Mouse (Mus musculus) heart, adult 2 months (tissue): Measurements from ENCODE around the gene Cd164. TPM values are rescaled to one million over a fixed set of nuclear protein-coding genes. Genes with fewer than 3 reads are reported as not detected.
A peak's percentile ranks its signal among the peaks of the same experiment; 100 is the strongest.
"Not testable (repeated sequence)": the region's sequence is repeated elsewhere in the genome, so short reads cannot be mapped to it uniquely, and the experiment has no call there.

ENCODE experiments used
- DNase-seq, 2 experiments: peaks; one replicate each; pipeline ENCODE4 v3.0.0; 2021
- H3K27ac ChIP-seq: fragments of 200-600 bp; 2 replicates; pipeline ENCODE4 v1.8.1; 2022
- H3K27me3 ChIP-seq: fragments of 200-500 bp; 2 replicates; pipeline ENCODE4 v1.6.1; 2012; ENCODE audit warnings: mild to moderate bottlenecking, low read length, inconsistent platforms, mixed read lengths; ENCODE audit not compliant: control insufficient read depth, insufficient read depth
- H3K36me3 ChIP-seq: fragments of 200-500 bp; 2 replicates; pipeline ENCODE4 v1.6.1; 2012; ENCODE audit warnings: low read length, inconsistent platforms; ENCODE audit not compliant: control insufficient read depth, insufficient read depth
- H3K4me1 ChIP-seq: fragments of 200-500 bp; 2 replicates; pipeline ENCODE4 v1.6.1; 2011; ENCODE audit warnings: low read length; ENCODE audit not compliant: control insufficient read depth, insufficient read depth
- H3K4me3 ChIP-seq: fragments of 200-600 bp; 2 replicates; pipeline ENCODE4 v1.8.1; 2022
- H3K79me2 ChIP-seq: fragments of 200-500 bp; replicated peaks from 2 replicates; pipeline ENCODE4 v1.6.1; 2012; ENCODE audit warnings: mild to moderate bottlenecking, inconsistent platforms, low read length, moderate library complexity, mixed read lengths; ENCODE audit not compliant: control insufficient read depth, insufficient read depth
- H3K9ac ChIP-seq: fragments of 200-500 bp; 2 replicates; pipeline ENCODE4 v1.6.1; 2012; ENCODE audit warnings: low read depth, mild to moderate bottlenecking, control low read depth, inconsistent platforms, low read length, mixed read lengths
- CTCF ChIP-seq: fragments of 200-600 bp; IDR thresholded peaks from 2 replicates; pipeline ENCODE4 v1.8.1; 2022; ENCODE audit warnings: antibody characterized with exemption, mild to moderate bottlenecking, moderate library complexity
- EP300 ChIP-seq: fragments of 200-500 bp; IDR thresholded peaks from 2 replicates; pipeline ENCODE4 v1.6.1; 2011; ENCODE audit warnings: low read depth, low read length, control low read depth; ENCODE audit not compliant: insufficient read depth
- POLR2A ChIP-seq: fragments of 200-500 bp; IDR thresholded peaks from 2 replicates; pipeline ENCODE4 v1.6.1; 2011; ENCODE audit warnings: mild to moderate bottlenecking, low read depth, low read length, control low read depth; ENCODE audit not compliant: insufficient read depth
- WGBS: fragments of 180-500 bp; shearing (Covaris S2); methylation state at CpG from one replicate; pipeline ENCODE4 v1.1.7; 2018; 5-methylcytosine and 5-hydroxymethylcytosine counted together
- intact Hi-C: fragments of 180-260 bp; cut with DNase I; formaldehyde crosslinking; loops from one replicate; pipeline ENCODE4 v1.15.1; 2025
- polyA plus RNA-seq: library from polyadenylated mRNA; depleted of rRNA; stranded (reverse); fragments of >200 nt; gene quantifications from 2 replicates; pipeline ENCODE4 v1.2.3, GENCODE M21; 2012
- total RNA-seq, 2 experiments: library from RNA; stranded (reverse); gene quantifications; 2 replicates each; pipeline ENCODE4 v1.2.3; 2021

The Cd164 gene
- total and polyA plus RNA-seq, 3 experiments: 131 to 151 (median 137) TPM

GRCm38 (mm10) chr10:41505446-41505845, 13.8 kb upstream of the Cd164 start:
- TF ChIP-seq EP300 (peak; percentile 78; the same call in 1 of the 2 replicates), CTCF (peak; percentile 87)
- intact Hi-C loops: loop anchor here (5.0 to 10.0 kb wide), 2 partner anchors 71 to 503 kb away; no protein-coding TSS in a partner anchor
- 1% methylated on average over 3 of the region's 3 CpGs for WGBS
- H3K36me3 ChIP-seq, H3K4me3 ChIP-seq, H3K4me1 ChIP-seq, H3K27ac ChIP-seq, H3K79me2 ChIP-seq, H3K9ac ChIP-seq, H3K27me3 ChIP-seq: not testable (repeated sequence)
- DNase-seq: peak; percentile 48 to 67

- WGBS: 31% methylated on average over 2 of the region's 2 CpGs
- H3K36me3 ChIP-seq: no peaks in the 10 kb centered on the region
- H3K4me3 ChIP-seq: no peak overlapping the region
- H3K79me2 ChIP-seq: no peaks in the 10 kb centered on the region
- intact Hi-C loops: loop anchor here (2.0 to 10.0 kb wide), 3 partner anchors 74 to 507 kb away; no protein-coding TSS in a partner anchor
- H3K27me3 ChIP-seq: no peaks in the 10 kb centered on the region
- peak; percentile 69 for TF ChIP-seq CTCF
- TF ChIP-seq EP300: no peak
- H3K9ac ChIP-seq: no peak overlapping the region
- H3K4me1 ChIP-seq: no peaks in the 10 kb centered on the region
- no peak overlapping the region for H3K27ac ChIP-seq
- peak in 1 of 2 experiments; percentile 34 for DNase-seq
Measured at GRCm38 (mm10) chr10:41509160-41509559, 10.1 kb upstream of the Cd164 start.

GRCm38 (mm10) chr10:41514301-41514700, 4.9 kb upstream of the Cd164 start:
- peak in 1 of 2 experiments; percentile 26 for DNase-seq
- Histone ChIP-seq H3K4me3 (no peak overlapping the region), H3K9ac (no peak overlapping the region), H3K4me1 (no peaks in the 10 kb centered on the region), H3K27ac (no peak overlapping the region), H3K79me2 (no peaks in the 10 kb centered on the region), H3K36me3 (no peaks in the 10 kb centered on the region), H3K27me3 (no peaks in the 10 kb centered on the region)
- no peak for TF ChIP-seq EP300
- intact Hi-C loops: no loop called here
- 62% methylated on average over 4 of the region's 4 CpGs for WGBS

- TF ChIP-seq CTCF: no peak
- TF ChIP-seq EP300: no peak
- TF ChIP-seq POLR2A: no peak
Measured at GRCm38 (mm10) chr10:41514921-41515320, 4.3 kb upstream of the Cd164 start.

GRCm38 (mm10) chr10:41518508-41518980, 670 bp upstream of the Cd164 start:
- WGBS: under 1% methylated on average over 23 of the region's 23 CpGs
- intact Hi-C loops: loop anchor here (1.0 to 5.0 kb wide), 3 partner anchors 164 to 779 kb away; partner anchors contain the start of genes Ak9 and Fig4
- peak overlapping the region; percentile 100 for H3K27ac ChIP-seq
- no peaks in the 10 kb centered on the region for H3K27me3 ChIP-seq
- H3K36me3 ChIP-seq: peaks cover 16% of the 10 kb centered on the region
- no peak for TF ChIP-seq POLR2A
- TF ChIP-seq EP300: 0 out of 2 replicates have a peak, but pooled peaks have one; percentile 48
- TF ChIP-seq CTCF: peak; percentile 76
- H3K9ac ChIP-seq: peak overlapping the region; percentile 67
- peaks cover 5% of the 10 kb centered on the region for H3K4me1 ChIP-seq
- H3K4me3 ChIP-seq: peak overlapping the region; percentile 90
- DNase-seq: peak in 1 of 2 experiments; percentile 90
- H3K79me2 ChIP-seq: 0 out of 2 replicates have a peak, but pooled peaks cover 2% of the 10 kb centered on the region

More at GRCm38 (mm10) chr10:41514921-41515320, 4.3 kb upstream of the Cd164 start:
- no peak for DNase-seq
- no peak overlapping the region for H3K27ac ChIP-seq
- no peak overlapping the region for H3K9ac ChIP-seq
- H3K79me2 ChIP-seq: no peaks in the 10 kb centered on the region
- H3K4me1 ChIP-seq: no peaks in the 10 kb centered on the region
- intact Hi-C loops: loop anchor here (5.0 kb wide), 2 partner anchors 213 to 782 kb away; partner anchors contain the start of genes Ak9 and Fig4
- H3K27me3 ChIP-seq: no peaks in the 10 kb centered on the region
- no peaks in the 10 kb centered on the region for H3K36me3 ChIP-seq
- no peak overlapping the region for H3K4me3 ChIP-seq

GRCm38 (mm10) chr10:41519640-41520409, 611 bp downstream of the Cd164 start:
- H3K9ac ChIP-seq: peak overlapping the region; percentile 98
- intact Hi-C loops: loop anchor here (5.0 kb wide), 3 partner anchors 77 to 777 kb away; partner anchors contain the start of genes Ak9 and Fig4
- under 1% methylated on average over 65 of the region's 65 CpGs for WGBS
- H3K27ac ChIP-seq: peak overlapping the region; percentile 100
- H3K4me1 ChIP-seq: peaks cover 7% of the 10 kb centered on the region
- no peak for TF ChIP-seq CTCF
- TF ChIP-seq EP300: no peak
- no peak for TF ChIP-seq POLR2A
- DNase-seq: peak in 1 of 2 experiments; percentile 79
- peaks cover 5% of the 10 kb centered on the region for H3K79me2 ChIP-seq
- no peaks in the 10 kb centered on the region for H3K27me3 ChIP-seq
- H3K36me3 ChIP-seq: peaks cover 22% of the 10 kb centered on the region
- peak overlapping the region; percentile 90 for H3K4me3 ChIP-seq
